In genomic region chr12:16492713-16493112, GRCm38 (mm10) we compare ENCODE assay signal across 33 mouse cellular contexts.
DNase-seq lines count a peak whose midpoint lies in the region; ATAC-seq lines count a peak whose summit lies in the region.
"Had no signal": no experiment of that assay in that cellular context is flagged by ENCODE, and none has a peak within 500 bp of the region (broad histone marks: within the 10 kb centered on the region; RNA-seq: fewer than 3 reads in every experiment).

No protein-coding gene starts in this region.

- no peaks in the 10 kb centered on the region for H3K9me3 ChIP-seq in hindbrain, embryonic 16.5 days (ENCODE audit: control insufficient read depth, low read length)
- no peaks in the 10 kb centered on the region for H3K9me3 ChIP-seq in hindbrain, embryonic 10.5 days
- no peaks in the 10 kb centered on the region for H3K9me3 ChIP-seq in neural tube, embryonic 15.5 days (replicated peaks)
- H3K9me3 ChIP-seq in kidney, embryonic 15.5 days (replicated peaks): no peaks in the 10 kb centered on the region
- H3K9me3 ChIP-seq: embryonic facial prominence, embryonic 13.5 days; forebrain, embryonic 12.5 days; heart, embryonic 13.5 days; limb, embryonic 15.5 days; liver, embryonic 13.5 days; midbrain, embryonic 10.5 days; midbrain, embryonic 15.5 days had no signal

- no peak overlapping the region for H3K4me2 ChIP-seq in hindbrain, embryonic 16.5 days (ENCODE audit: low read length)
- no peak overlapping the region for H3K4me2 ChIP-seq in neural tube, embryonic 15.5 days
- no peak overlapping the region for H3K4me2 ChIP-seq in kidney, embryonic 15.5 days
- H3K4me2 ChIP-seq: embryonic facial prominence, embryonic 13.5 days; forebrain, embryonic 12.5 days; heart, embryonic 13.5 days; limb, embryonic 15.5 days; liver, embryonic 13.5 days; midbrain, embryonic 15.5 days had no signal

- H3K36me3 ChIP-seq in hindbrain, embryonic 16.5 days (ENCODE audit: control insufficient read depth, insufficient read depth, low read length): no peaks in the 10 kb centered on the region
- no peaks in the 10 kb centered on the region for H3K36me3 ChIP-seq in hindbrain, embryonic 10.5 days
- H3K36me3 ChIP-seq in neural tube, embryonic 15.5 days: no peaks in the 10 kb centered on the region
- H3K36me3 ChIP-seq in kidney, embryonic 15.5 days: no peaks in the 10 kb centered on the region
- H3K36me3 ChIP-seq: embryonic facial prominence, embryonic 13.5 days; forebrain, embryonic 12.5 days; heart, embryonic 13.5 days; limb, embryonic 15.5 days; liver, embryonic 13.5 days; midbrain, embryonic 10.5 days; midbrain, embryonic 15.5 days had no signal

- no peaks in the 10 kb centered on the region for H3K27me3 ChIP-seq in hindbrain, embryonic 16.5 days (replicated peaks; ENCODE audit: control insufficient read depth, insufficient read depth, low read length)
- H3K27me3 ChIP-seq in hindbrain, embryonic 10.5 days (ENCODE audit: insufficient read depth, poor library complexity, severe bottlenecking): no peaks in the 10 kb centered on the region
- H3K27me3 ChIP-seq in neural tube, embryonic 15.5 days (replicated peaks): no peaks in the 10 kb centered on the region
- H3K27me3 ChIP-seq in kidney, embryonic 15.5 days: no peaks in the 10 kb centered on the region
- H3K27me3 ChIP-seq: CH12.LX; embryonic facial prominence, embryonic 13.5 days; forebrain, embryonic 12.5 days; heart, embryonic 13.5 days; limb, embryonic 15.5 days; liver, embryonic 13.5 days; midbrain, embryonic 15.5 days; Patski had no signal

- H3K9ac ChIP-seq in hindbrain, embryonic 16.5 days (ENCODE audit: low read depth, low read length): no peak overlapping the region
- H3K9ac ChIP-seq in neural tube, embryonic 15.5 days (replicated peaks): no peak overlapping the region
- no peak overlapping the region for H3K9ac ChIP-seq in kidney, embryonic 15.5 days
- H3K9ac ChIP-seq: embryonic facial prominence, embryonic 13.5 days; forebrain, embryonic 12.5 days; forebrain, postnatal 0 days; heart, embryonic 13.5 days; limb, embryonic 15.5 days; liver, embryonic 13.5 days; midbrain, embryonic 15.5 days had no signal

- no peak overlapping the region for H3K4me3 ChIP-seq in hindbrain, embryonic 16.5 days (ENCODE audit: low read length)
- no peak overlapping the region for H3K4me3 ChIP-seq in hindbrain, embryonic 10.5 days
- H3K4me3 ChIP-seq in neural tube, embryonic 15.5 days (replicated peaks): no peak overlapping the region
- H3K4me3 ChIP-seq in kidney, embryonic 15.5 days (replicated peaks): no peak overlapping the region
- H3K4me3 ChIP-seq: embryonic facial prominence, embryonic 13.5 days; forebrain, embryonic 12.5 days; heart, embryonic 13.5 days; layer of hippocampus, adult 2 months; left cerebral cortex, adult 2 months; limb, embryonic 15.5 days; liver, embryonic 13.5 days; midbrain, embryonic 10.5 days; midbrain, embryonic 15.5 days had no signal

- no peaks in the 10 kb centered on the region for H3K4me1 ChIP-seq in hindbrain, embryonic 16.5 days (ENCODE audit: control insufficient read depth, insufficient read depth, low read depth, low read length)
- H3K4me1 ChIP-seq in hindbrain, embryonic 10.5 days (replicated peaks): no peaks in the 10 kb centered on the region
- H3K4me1 ChIP-seq in neural tube, embryonic 15.5 days: no peaks in the 10 kb centered on the region
- no peaks in the 10 kb centered on the region for H3K4me1 ChIP-seq in kidney, embryonic 15.5 days
- H3K4me1 ChIP-seq: forebrain, embryonic 12.5 days; heart, embryonic 13.5 days; limb, embryonic 15.5 days; liver, embryonic 13.5 days; midbrain, embryonic 10.5 days; midbrain, embryonic 15.5 days had no signal

- no peak overlapping the region for H3K27ac ChIP-seq in hindbrain, embryonic 16.5 days (ENCODE audit: low read depth, low read length)
- no peak overlapping the region for H3K27ac ChIP-seq in hindbrain, embryonic 10.5 days
- H3K27ac ChIP-seq in neural tube, embryonic 15.5 days (replicated peaks): no peak overlapping the region
- no peak overlapping the region for H3K27ac ChIP-seq in kidney, embryonic 15.5 days
- H3K27ac ChIP-seq: embryonic facial prominence, embryonic 13.5 days; forebrain, embryonic 12.5 days; heart, embryonic 13.5 days; layer of hippocampus, adult 2 months; left cerebral cortex, adult 2 months; limb, embryonic 15.5 days; liver, embryonic 13.5 days; midbrain, embryonic 10.5 days; midbrain, embryonic 15.5 days had no signal

- no peak for DNase-seq in hindbrain, embryonic 10.5 days (ENCODE audit: low spot score)
- DNase-seq in retina, postnatal 1 day: peak; percentile 32
- DNase-seq in retina, embryonic 14.5 days (ENCODE audit: low spot score): no peak
- peak; percentile 24 for DNase-seq in embryo, embryonic 11 days
- no peak for DNase-seq in layer of hippocampus, adult 18-20 months (ENCODE audit: low spot score in 2 of 2)
- DNase-seq: adrenal gland, postnatal 10 days; cerebellum, adult 11 months; cerebellum, adult 9-10 months; cerebellum, postnatal 36 days; forebrain, postnatal 0 days; heart, postnatal 14 days; kidney, adult 9 months; kidney, postnatal 25 days; liver, embryonic 13.5 days; lung, adult 18-20 months; lung, postnatal 10 days; right cerebral cortex, postnatal 25 days; spleen, adult 18-20 months; thymus, postnatal 14 days had no signal

- 79% methylated on average over 6 of the region's 6 CpGs for WGBS in hindbrain, embryonic 16.5 days
- WGBS in hindbrain, embryonic 10.5 days: 82% methylated on average over 6 of the region's 6 CpGs
- WGBS in neural tube, embryonic 15.5 days: 76% methylated on average over 6 of the region's 6 CpGs
- 69% methylated on average over 6 of the region's 6 CpGs for WGBS in kidney, embryonic 15.5 days

- ATAC-seq in hindbrain, embryonic 16.5 days: peak; percentile 73; the same call in 1 of the 2 replicates
- ATAC-seq in neural tube, embryonic 15.5 days (ENCODE audit: low FRiP score): 0 out of 2 replicates have a peak, but pooled peaks have one; percentile 14
- ATAC-seq in kidney, embryonic 15.5 days (replicated peaks; ENCODE audit: low FRiP score): no peak
- ATAC-seq: forebrain, postnatal 0 days; intestine, postnatal 0 days; midbrain, embryonic 15.5 days; Patski had no signal

Comparison
In these comparisons a context has a peak if more than half of its experiments do, and no peak if none do; other contexts are left out.
1. DNase-seq: peak in retina, postnatal 1 day (single experiment) and embryo, embryonic 11 days (single experiment); none in hindbrain, embryonic 10.5 days (single experiment), retina, embryonic 14.5 days (single experiment) and layer of hippocampus, adult 18-20 months (0 of 2).